Mouse (Mus musculus): ENCODE results near the gene Fam193b. TPM values are rescaled to one million over a fixed set of nuclear protein-coding genes. Genes with fewer than 3 reads are reported as not detected.
A peak's percentile ranks its signal among the peaks of the same experiment; 100 is the strongest.
"Not testable (repeated sequence)": the region's sequence is repeated elsewhere in the genome, so short reads cannot be mapped to it uniquely, and the experiment has no call there.

Gene Fam193b
- polyA plus RNA-seq, 1 experiment from 2014 or later = 24.9 TPM

- Histone ChIP-seq H3K27ac (no peak overlapping the region), H3K9ac (ENCODE audit: low read depth, low read length) (no peak overlapping the region), H3K27me3 (ENCODE audit: insufficient read depth, low read length) (no peaks in the 10 kb centered on the region), H3K9me3 (replicated peaks; ENCODE audit: low read length) (no peaks in the 10 kb centered on the region), H3K4me2 (ENCODE audit: low read length) (no peak overlapping the region), H3K36me3 (ENCODE audit: insufficient read depth, low read length) (peaks cover 24% of the 10 kb centered on the region), H3K4me3 (replicated peaks; ENCODE audit: low read depth, low read length) (no peak overlapping the region), H3K4me1 (replicated peaks; ENCODE audit: insufficient read depth, low read length) (peaks cover 4% of the 10 kb centered on the region)
- TF ChIP-seq CTCF (IDR thresholded peaks at IDR 0.05; ENCODE audit: low read depth) = no peak
- DNase-seq (ENCODE audit: low spot score) (no peak), ATAC-seq (replicated peaks; ENCODE audit: low FRiP score, low read depth) (no peak)
- WGBS = 92% methylated on average over 12 of the region's 12 CpGs
Observed at GRCm38 (mm10) chr13:55595375-55595774, 24.5 kb upstream of the Fam193b start.

GRCm38 (mm10) chr13:55593254-55593747, 22.4 kb upstream of the Fam193b start:
- Histone ChIP-seq H3K36me3 (ENCODE audit: insufficient read depth, low read length) (peaks cover 24% of the 10 kb centered on the region), H3K27ac (0 out of 2 replicates have a peak overlapping the region, but pooled peaks have one; percentile 37), H3K4me2 (ENCODE audit: low read length) (peak overlapping the region; percentile 73), H3K4me1 (replicated peaks; ENCODE audit: insufficient read depth, low read length) (peaks cover 4% of the 10 kb centered on the region), H3K27me3 (ENCODE audit: insufficient read depth, low read length) (no peaks in the 10 kb centered on the region), H3K4me3 (replicated peaks; ENCODE audit: low read depth, low read length) (peak overlapping the region; percentile 86), H3K9me3 (replicated peaks; ENCODE audit: low read length) (no peaks in the 10 kb centered on the region), H3K9ac (ENCODE audit: low read depth, low read length) (peak overlapping the region; percentile 88)
- DNase-seq (ENCODE audit: low spot score) (peak; percentile 20), ATAC-seq (replicated peaks; ENCODE audit: low FRiP score, low read depth) (peak; percentile 37)
- under 1% methylated on average over 30 of the region's 31 CpGs for WGBS
- no peak for TF ChIP-seq CTCF (IDR thresholded peaks at IDR 0.05; ENCODE audit: low read depth)

GRCm38 (mm10) chr13:55592512-55593253, 21.8 kb upstream of the Fam193b start:
- Histone ChIP-seq H3K4me2 (ENCODE audit: low read length) (peak overlapping the region; percentile 73), H3K4me1 (replicated peaks; ENCODE audit: insufficient read depth, low read length) (peaks cover 4% of the 10 kb centered on the region), H3K27ac (0 out of 2 replicates have a peak overlapping the region, but pooled peaks have one; percentile 37), H3K4me3 (replicated peaks; ENCODE audit: low read depth, low read length) (peak overlapping the region; percentile 86), H3K27me3 (ENCODE audit: insufficient read depth, low read length) (no peaks in the 10 kb centered on the region), H3K9ac (ENCODE audit: low read depth, low read length) (peak overlapping the region; percentile 88), H3K36me3 (ENCODE audit: insufficient read depth, low read length) (peaks cover 20% of the 10 kb centered on the region), H3K9me3 (replicated peaks; ENCODE audit: low read length) (no peaks in the 10 kb centered on the region)
- peak; percentile 45 for TF ChIP-seq CTCF (IDR thresholded peaks at IDR 0.05; ENCODE audit: low read depth)
- ATAC-seq (replicated peaks; ENCODE audit: low FRiP score, low read depth) (peak; percentile 96), DNase-seq (ENCODE audit: low spot score) (peak; percentile 97)
- 5% methylated on average over 29 of the region's 29 CpGs for WGBS

- no peak for TF ChIP-seq CTCF (IDR thresholded peaks at IDR 0.05; ENCODE audit: low read depth)
- Histone ChIP-seq H3K4me1 (replicated peaks; ENCODE audit: insufficient read depth, low read length) (peaks cover 4% of the 10 kb centered on the region), H3K27ac (no peak overlapping the region), H3K9me3 (replicated peaks; ENCODE audit: low read length) (no peaks in the 10 kb centered on the region), H3K4me3 (replicated peaks; ENCODE audit: low read depth, low read length) (no peak overlapping the region), H3K27me3 (ENCODE audit: insufficient read depth, low read length) (no peaks in the 10 kb centered on the region), H3K9ac (ENCODE audit: low read depth, low read length) (no peak overlapping the region), H3K4me2 (ENCODE audit: low read length) (no peak overlapping the region), H3K36me3 (ENCODE audit: insufficient read depth, low read length) (peaks cover 19% of the 10 kb centered on the region)
- ATAC-seq (replicated peaks; ENCODE audit: low FRiP score, low read depth) (no peak), DNase-seq (ENCODE audit: low spot score) (no peak)
- WGBS = 77% methylated on average over 4 of the region's 4 CpGs
Observed at GRCm38 (mm10) chr13:55591961-55592490, 21.1 kb upstream of the Fam193b start.

GRCm38 (mm10) chr13:55578086-55578485, 7.2 kb upstream of the Fam193b start:
- H3K4me3 ChIP-seq (replicated peaks; ENCODE audit: low read depth, low read length) = no peak overlapping the region
- no peak overlapping the region for H3K9ac ChIP-seq (ENCODE audit: low read depth, low read length)
- WGBS = 76% methylated on average over 4 of the region's 4 CpGs
- H3K4me2 ChIP-seq (ENCODE audit: low read length) = no peak overlapping the region
- no peaks in the 10 kb centered on the region for H3K4me1 ChIP-seq (replicated peaks; ENCODE audit: insufficient read depth, low read length)
- H3K27me3 ChIP-seq (ENCODE audit: insufficient read depth, low read length) = no peaks in the 10 kb centered on the region
- H3K36me3 ChIP-seq (ENCODE audit: insufficient read depth, low read length) = no peaks in the 10 kb centered on the region
- H3K27ac ChIP-seq = no peak overlapping the region
- DNase-seq (ENCODE audit: low spot score) (no peak), ATAC-seq (replicated peaks; ENCODE audit: low FRiP score, low read depth) (no peak)
- H3K9me3 ChIP-seq (replicated peaks; ENCODE audit: low read length) = no peaks in the 10 kb centered on the region
- no peak for TF ChIP-seq CTCF (IDR thresholded peaks at IDR 0.05; ENCODE audit: low read depth)

GRCm38 (mm10) chr13:55576872-55577271, 6.0 kb upstream of the Fam193b start:
- H3K4me1 ChIP-seq (replicated peaks; ENCODE audit: insufficient read depth, low read length); H3K36me3 ChIP-seq (ENCODE audit: insufficient read depth, low read length); H3K4me3 ChIP-seq (replicated peaks; ENCODE audit: low read depth, low read length); H3K9me3 ChIP-seq (replicated peaks; ENCODE audit: low read length); H3K27ac ChIP-seq; DNase-seq (ENCODE audit: low spot score); H3K9ac ChIP-seq (ENCODE audit: low read depth, low read length); H3K27me3 ChIP-seq (ENCODE audit: insufficient read depth, low read length); H3K4me2 ChIP-seq (ENCODE audit: low read length); ATAC-seq (replicated peaks; ENCODE audit: low FRiP score, low read depth): not testable (repeated sequence)
- WGBS = 93% methylated on average over 7 of the region's 7 CpGs

Measured in kidney, postnatal 0 days (tissue).